Mouse (Mus musculus): ENCODE results near the gene Magi2.

GRCm38 (mm10) chr5:20415320-20415719 is 1188.5 kb downstream of the Magi2 start:
- TF ChIP-seq CTCF (IDR thresholded peaks at IDR 0.05), result no peak
- TF ChIP-seq EP300 (IDR thresholded peaks at IDR 0.05), result no peak

All from lung, postnatal 0 days (tissue).